Mouse (Mus musculus) brain, embryonic 14.5 days (tissue): ENCODE results near the gene Tdrd5. TPM values are rescaled to one million over a fixed set of nuclear protein-coding genes. Genes with fewer than 3 reads are reported as not detected.
"Not testable (repeated sequence)": the region's sequence is repeated elsewhere in the genome, so short reads cannot be mapped to it uniquely, and the experiment has no call there.

ENCODE experiments used
- DNase-seq: peaks from one replicate; pipeline ENCODE4 v3.0.0-alpha.2; 2011; ENCODE audit warnings: low read depth
- CTCF ChIP-seq: fragments of 200-500 bp; IDR thresholded peaks from 2 replicates; pipeline ENCODE4 v1.5.1; 2012; ENCODE audit warnings: inconsistent platforms, mild to moderate bottlenecking, moderate library complexity, borderline replicate concordance; ENCODE audit not compliant: insufficient read depth, insufficient read length; ENCODE audit errors: extremely low read depth
- POLR2A ChIP-seq: fragments of 200-500 bp; IDR thresholded peaks from 2 replicates; pipeline ENCODE4 v1.6.1; 2012; ENCODE audit warnings: mild to moderate bottlenecking, inconsistent platforms, borderline replicate concordance; ENCODE audit not compliant: poor library complexity, insufficient read depth, insufficient read length, severe bottlenecking; ENCODE audit errors: extremely low read depth
- polyA plus RNA-seq: library from polyadenylated mRNA; depleted of rRNA; stranded (reverse); fragments of >200 nt; gene quantifications from 2 replicates; pipeline ENCODE4 v1.2.3, GENCODE M21; 2012; rRNA removed

Gene Tdrd5
- 0.91 and 1.1 TPM in 2 replicates for polyA plus RNA-seq

- TF ChIP-seq POLR2A (no peak), CTCF (no peak)
These were observed at the start of gene Tdrd5 for GRCm38 (mm10) chr1:156302911-156303749. TSS of gene Tdrd5 (minus strand) at chr1:156303664.

GRCm38 (mm10) chr1:156352466-156352865 lies 49.0 kb upstream of the Tdrd5 start:
- TF ChIP-seq POLR2A, result no peak
- no peak for TF ChIP-seq CTCF
- no peak for DNase-seq

More at GRCm38 (mm10) chr1:156302911-156303749, at the start of gene Tdrd5:
- DNase-seq, result peak; percentile 65

- TF ChIP-seq CTCF, result no peak
- no peak for DNase-seq
These were observed 47.0 kb upstream of the Tdrd5 start for GRCm38 (mm10) chr1:156350441-156350840.

GRCm38 (mm10) chr1:156349031-156349430 lies 45.6 kb upstream of the Tdrd5 start:
- TF ChIP-seq POLR2A (no peak), CTCF (no peak)
- no peak for DNase-seq

GRCm38 (mm10) chr1:156345633-156346032 lies 42.2 kb upstream of the Tdrd5 start:
- no peak for TF ChIP-seq CTCF
- no peak for TF ChIP-seq POLR2A
- no peak for DNase-seq

- DNase-seq, result no peak
- no peak for TF ChIP-seq POLR2A
- no peak for TF ChIP-seq CTCF
These were observed 41.0 kb upstream of the Tdrd5 start for GRCm38 (mm10) chr1:156344433-156344832.

GRCm38 (mm10) chr1:156340847-156341246 lies 37.4 kb upstream of the Tdrd5 start:
- no peak for DNase-seq
- no peak for TF ChIP-seq CTCF
- TF ChIP-seq POLR2A, result no peak

GRCm38 (mm10) chr1:156323126-156323525 lies 19.7 kb upstream of the Tdrd5 start:
- TF ChIP-seq CTCF, result no peak
- TF ChIP-seq POLR2A, result no peak
- DNase-seq, result no peak

- TF ChIP-seq CTCF, result no peak
- no peak for TF ChIP-seq POLR2A
- no peak for DNase-seq
These were observed 7.2 kb upstream of the Tdrd5 start, which contains the start of gene Nphs2 for GRCm38 (mm10) chr1:156310630-156311029. TSS of gene Nphs2 (plus strand) at chr1:156310727.

- DNase-seq, result no peak
- TF ChIP-seq CTCF (no peak), POLR2A (no peak)
These were observed 5.1 kb upstream of the Tdrd5 start for GRCm38 (mm10) chr1:156308595-156308994.

- TF ChIP-seq CTCF (no peak), POLR2A (no peak)
These were observed 13.4 kb downstream of the Tdrd5 start for GRCm38 (mm10) chr1:156290016-156290415.

GRCm38 (mm10) chr1:156289222-156289587 lies 14.3 kb downstream of the Tdrd5 start:
- not testable (repeated sequence) for DNase-seq

More at GRCm38 (mm10) chr1:156290016-156290415, 13.4 kb downstream of the Tdrd5 start:
- DNase-seq, result no peak
